Mouse (Mus musculus) midbrain, postnatal 0 days (tissue): Measurements from ENCODE around the gene Tpgs1. TPM values are rescaled to one million over a fixed set of nuclear protein-coding genes. Genes with fewer than 3 reads are reported as not detected.

Experiments
- ATAC-seq: fragments of 200-750 bp; cut with Nextera tagmentation; 2 replicates; pipeline ENCODE4 v1.8.0; 2017; ENCODE audit warnings: moderate number of reproducible peaks, mild to moderate bottlenecking, moderate TSS enrichment, moderate library complexity; ENCODE audit not compliant: low FRiP score
- DNase-seq: peaks from one replicate; pipeline ENCODE4 v3.0.0-alpha.2; 2015; ENCODE audit warnings: low spot score
- H3K27ac ChIP-seq: fragments of 300-500 bp; sonication (generic); 2 replicates; pipeline ENCODE4 v1.5.1; 2014; ENCODE audit warnings: low read depth, mild to moderate bottlenecking, low read length, mixed read lengths
- H3K27me3 ChIP-seq: fragments of 300-500 bp; sonication (generic); 2 replicates; pipeline ENCODE4 v1.6.1; 2014; ENCODE audit warnings: low read length, control low read depth, mixed read lengths; ENCODE audit not compliant: insufficient read depth
- H3K36me3 ChIP-seq: fragments of 300-500 bp; sonication (generic); 2 replicates; pipeline ENCODE4 v1.6.1; 2014; ENCODE audit warnings: low read length, control low read depth, mixed read lengths; ENCODE audit not compliant: insufficient read depth
- H3K4me1 ChIP-seq: fragments of 300-500 bp; sonication (generic); 2 replicates; pipeline ENCODE4 v1.6.1; 2014; ENCODE audit warnings: mild to moderate bottlenecking, control low read depth, antibody characterized with exemption, low read length, mixed read lengths; ENCODE audit not compliant: insufficient read depth
- H3K4me2 ChIP-seq: fragments of 300-500 bp; sonication (generic); 2 replicates; pipeline ENCODE4 v1.6.1; 2014; ENCODE audit warnings: low read depth, mild to moderate bottlenecking, low read length, mixed read lengths; ENCODE audit not compliant: poor library complexity, severe bottlenecking
- H3K4me3 ChIP-seq: fragments of 300-500 bp; sonication (generic); 2 replicates; pipeline ENCODE4 v1.5.1; 2014; ENCODE audit warnings: low read depth, mild to moderate bottlenecking, low read length, moderate library complexity
- H3K9ac ChIP-seq: fragments of 300-500 bp; sonication (generic); replicated peaks from 2 replicates; pipeline ENCODE4 v1.6.1; 2014; ENCODE audit warnings: mild to moderate bottlenecking, low read length, moderate library complexity, mixed read lengths; ENCODE audit not compliant: poor library complexity, severe bottlenecking
- H3K9me3 ChIP-seq: fragments of 300-500 bp; sonication (generic); 2 replicates; pipeline ENCODE4 v1.6.1; 2016; ENCODE audit warnings: low read length, control low read depth
- CTCF ChIP-seq: IDR thresholded peaks from 2 replicates; pipeline ENCODE4 v1.5.1; 2016; ENCODE audit warnings: antibody characterized with exemption, mild to moderate bottlenecking
- WGBS: fragments of 180-500 bp; shearing (Covaris S2); extraction: QIAGEN DNeasy Blood & Tissue Kit; methylation state at CpG from one replicate; pipeline ENCODE4 v1.1.7; 2014; 5-methylcytosine and 5-hydroxymethylcytosine counted together
- polyA plus RNA-seq: library from polyadenylated mRNA; unstranded; fragments of >200 nt; fragmentation: Nextera tagmentation; extraction: Ambion mirVana; gene quantifications from 2 replicates; pipeline ENCODE4 v1.2.1, GENCODE M21; 2015
- total RNA-seq: library from RNA; depleted of rRNA; stranded (reverse); fragments of >200 nt; gene quantifications from 2 replicates; pipeline ENCODE4 v1.2.3, GENCODE M21; 2014

Tpgs1 gene
- total and polyA plus RNA-seq, 2 experiments from 2014 or later: 80.9 to 139 TPM

DNA sequence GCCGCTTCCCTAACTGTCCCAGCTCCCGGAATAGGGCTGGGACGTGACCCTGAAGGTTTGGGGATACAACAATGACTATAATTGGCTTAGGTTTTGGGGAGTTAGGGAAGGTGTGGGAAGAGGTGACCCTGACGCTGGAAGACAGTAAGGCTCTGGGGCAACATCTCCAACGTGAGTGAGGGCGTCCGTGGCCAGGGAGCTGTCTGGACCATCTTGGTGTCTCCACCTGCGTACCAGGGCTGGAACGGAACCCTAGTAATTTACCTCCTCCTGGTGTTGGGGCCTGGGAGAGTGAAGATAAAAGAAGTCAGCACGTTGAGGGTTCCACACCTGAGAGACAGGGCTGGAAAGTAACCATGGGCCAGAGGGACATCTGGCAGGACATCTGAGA, 35.8 kb downstream of the Tpgs1 start:
- WGBS: 6% methylated on average over 10 of the region's 10 CpGs
- no peak for ATAC-seq
- Histone ChIP-seq H3K27me3 (no peaks in the 10 kb centered on the region), H3K4me3 (peak overlapping the region; percentile 54), H3K4me1 (peaks cover 11% of the 10 kb centered on the region; the same call in 1 of the 2 replicates), H3K9me3 (no peaks in the 10 kb centered on the region), H3K9ac (peak overlapping the region; percentile 75), H3K27ac (peak overlapping the region; percentile 82), H3K4me2 (peak overlapping the region; percentile 89), H3K36me3 (peaks cover 18% of the 10 kb centered on the region)
- no peak for TF ChIP-seq CTCF
- no peak for DNase-seq

DNA sequence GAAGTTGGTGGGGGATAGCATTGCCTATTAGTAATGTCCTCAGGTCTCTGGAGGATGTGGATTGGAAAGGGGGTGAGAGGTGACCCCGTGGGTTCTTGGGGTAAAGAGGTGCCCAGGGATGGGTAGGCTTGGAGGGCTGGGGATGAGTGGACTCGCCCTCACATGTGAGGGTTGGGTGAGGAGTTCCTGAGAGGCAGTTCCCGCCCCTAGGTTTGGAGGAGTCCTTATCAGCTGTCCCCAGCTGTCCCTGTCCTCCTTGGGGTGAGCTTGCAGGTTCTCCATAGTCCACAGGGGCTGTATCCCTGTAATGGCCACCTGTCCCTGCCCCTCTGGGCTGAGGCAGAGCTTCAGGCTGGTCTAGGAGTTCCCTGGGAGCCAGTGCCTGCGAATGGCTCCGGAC, 36.8 kb downstream of the Tpgs1 start:
- 86% methylated on average over 5 of the region's 5 CpGs for WGBS
- no peak for ATAC-seq

DNA sequence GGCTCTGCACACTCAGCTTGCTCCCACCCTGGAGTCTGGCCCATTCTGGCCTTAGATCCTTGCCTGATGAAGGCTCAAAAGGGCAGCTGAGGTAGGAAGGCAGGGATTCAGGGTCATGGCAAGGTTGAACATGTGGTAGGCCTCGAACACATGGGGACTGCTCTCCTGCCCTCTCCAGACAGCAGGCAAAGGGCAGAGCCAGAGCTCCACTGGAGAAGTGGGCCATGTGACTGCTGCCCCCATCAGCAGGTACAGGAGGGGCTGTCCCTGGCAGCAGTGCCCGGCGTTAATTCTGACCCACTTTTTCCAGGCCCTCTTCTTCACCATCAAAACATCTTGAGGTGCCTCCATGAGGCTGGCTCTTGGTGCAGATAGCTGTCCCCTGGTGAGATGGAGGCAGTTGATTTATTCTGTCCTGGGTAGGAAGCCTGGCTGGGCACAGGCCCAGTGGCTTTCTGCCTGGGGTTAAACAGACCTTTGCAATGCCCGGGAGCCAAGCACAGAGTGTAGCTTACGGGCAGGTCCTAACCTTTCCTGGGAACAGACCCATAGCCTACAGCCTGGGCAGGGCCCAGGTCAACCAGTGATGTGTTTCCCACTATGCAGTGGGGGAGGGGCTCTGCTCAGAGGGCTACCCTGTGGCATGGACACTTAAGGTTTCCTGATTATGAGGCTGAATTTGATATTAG, 37.4 kb downstream of the Tpgs1 start:
- peak overlapping the region; percentile 89 for H3K4me2 ChIP-seq
- peaks cover 11% of the 10 kb centered on the region; the same call in 1 of the 2 replicates for H3K4me1 ChIP-seq
- no peak for DNase-seq
- no peak overlapping the region for H3K27ac ChIP-seq
- peak overlapping the region; percentile 34 for H3K9ac ChIP-seq
- no peak for ATAC-seq
- H3K36me3 ChIP-seq: peaks cover 34% of the 10 kb centered on the region
- WGBS: 83% methylated on average over 5 of the region's 5 CpGs
- no peaks in the 10 kb centered on the region for H3K27me3 ChIP-seq
- H3K9me3 ChIP-seq: no peaks in the 10 kb centered on the region
- H3K4me3 ChIP-seq: peak overlapping the region; percentile 54
- TF ChIP-seq CTCF: no peak

More for the DNA sequence above, 36.8 kb downstream of the Tpgs1 start:
- no peaks in the 10 kb centered on the region for H3K9me3 ChIP-seq
- H3K4me3 ChIP-seq: peak overlapping the region; percentile 54
- no peak for DNase-seq
- peaks cover 11% of the 10 kb centered on the region; the same call in 1 of the 2 replicates for H3K4me1 ChIP-seq
- no peak for TF ChIP-seq CTCF
- H3K9ac ChIP-seq: peak overlapping the region; percentile 75; the same call in 1 of the 2 replicates
- no peak overlapping the region for H3K27ac ChIP-seq
- H3K27me3 ChIP-seq: no peaks in the 10 kb centered on the region
- H3K36me3 ChIP-seq: peaks cover 28% of the 10 kb centered on the region
- H3K4me2 ChIP-seq: peak overlapping the region; percentile 89

DNA sequence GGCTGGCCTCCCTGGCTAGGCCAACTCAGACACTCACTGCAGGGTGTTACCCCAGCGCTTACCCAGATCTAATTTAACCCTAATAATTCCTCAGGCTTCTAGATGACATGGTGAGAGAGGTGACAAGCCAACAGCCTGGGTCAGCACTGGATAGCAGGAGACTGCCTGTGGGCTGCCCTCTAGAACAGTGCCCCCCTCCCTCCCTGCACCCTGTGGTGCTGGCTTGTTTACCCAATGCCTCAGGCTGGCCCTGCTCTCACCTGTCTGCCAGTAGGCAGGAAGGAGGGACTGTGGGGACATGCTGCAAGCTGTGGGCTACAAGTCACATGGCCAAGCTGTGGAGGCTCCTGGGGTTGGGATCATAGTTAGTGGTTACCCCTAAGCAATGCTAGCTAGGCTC, 38.0 kb downstream of the Tpgs1 start:
- Histone ChIP-seq H3K4me3 (peak overlapping the region; percentile 54; the same call in 1 of the 2 replicates), H3K9ac (no peak overlapping the region), H3K4me1 (peaks cover 11% of the 10 kb centered on the region; the same call in 1 of the 2 replicates), H3K36me3 (peaks cover 37% of the 10 kb centered on the region), H3K9me3 (no peaks in the 10 kb centered on the region), H3K27me3 (no peaks in the 10 kb centered on the region), H3K27ac (no peak overlapping the region), H3K4me2 (peak overlapping the region; percentile 89; the same call in 1 of the 2 replicates)
- no peak for ATAC-seq
- WGBS: 89% methylated on average over 1 of the region's 1 CpGs
- no peak for DNase-seq
- TF ChIP-seq CTCF: no peak

DNA sequence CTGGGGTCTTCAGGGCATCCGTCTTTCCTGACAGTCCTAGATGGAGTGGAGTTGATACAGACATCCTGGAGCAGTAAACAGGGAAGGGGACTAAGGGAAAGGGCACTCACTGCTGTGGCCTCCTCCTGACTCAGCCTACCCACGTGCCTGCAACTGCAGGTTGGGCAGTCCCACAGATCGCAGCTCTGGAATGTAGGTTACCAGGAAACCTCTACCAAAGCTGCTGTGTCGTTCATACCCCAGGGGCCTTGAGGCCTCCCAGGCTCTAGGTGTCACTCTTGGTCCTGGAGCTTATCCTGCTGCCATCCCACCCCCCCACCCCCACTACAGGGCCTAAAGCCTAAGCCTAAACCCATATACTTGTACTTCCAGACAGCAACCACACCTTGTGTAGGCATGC, 38.6 kb downstream of the Tpgs1 start:
- ATAC-seq (no peak), DNase-seq (no peak)
- H3K9me3 ChIP-seq: no peaks in the 10 kb centered on the region
- H3K4me2 ChIP-seq: no peak overlapping the region
- H3K36me3 ChIP-seq: peaks cover 37% of the 10 kb centered on the region
- H3K9ac ChIP-seq: no peak overlapping the region
- no peak for TF ChIP-seq CTCF
- 65% methylated on average over 4 of the region's 4 CpGs for WGBS
- H3K4me1 ChIP-seq: peaks cover 11% of the 10 kb centered on the region; the same call in 1 of the 2 replicates
- no peaks in the 10 kb centered on the region for H3K27me3 ChIP-seq
- no peak overlapping the region for H3K4me3 ChIP-seq
- H3K27ac ChIP-seq: no peak overlapping the region

DNA sequence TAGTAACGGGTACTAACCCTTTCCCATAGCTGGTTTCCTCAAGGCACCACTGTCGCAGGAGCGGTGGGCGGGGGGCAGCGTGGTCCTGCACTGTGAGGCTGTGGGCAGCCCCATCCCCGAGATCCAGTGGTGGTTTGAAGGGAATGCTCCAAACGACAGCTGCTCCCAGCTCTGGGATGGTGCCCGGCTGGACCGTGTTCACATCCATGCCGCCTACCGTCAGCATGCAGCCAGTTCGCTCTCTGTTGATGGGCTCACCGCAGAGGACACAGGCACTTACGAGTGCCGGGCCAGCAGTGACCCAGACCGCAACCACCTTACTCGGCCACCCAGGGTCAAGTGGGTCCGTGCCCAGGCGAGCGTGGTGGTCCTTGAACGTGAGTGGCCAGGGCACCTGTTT, 39.5 kb downstream of the Tpgs1 start:
- no peak for TF ChIP-seq CTCF
- no peak for DNase-seq
- 95% methylated on average over 21 of the region's 21 CpGs for WGBS
- ATAC-seq: no peak
- Histone ChIP-seq H3K4me1 (peaks cover 11% of the 10 kb centered on the region; the same call in 1 of the 2 replicates), H3K9ac (no peak overlapping the region), H3K27ac (no peak overlapping the region), H3K36me3 (peaks cover 37% of the 10 kb centered on the region), H3K4me3 (no peak overlapping the region), H3K9me3 (no peaks in the 10 kb centered on the region), H3K4me2 (peak overlapping the region; percentile 18; the same call in 1 of the 2 replicates), H3K27me3 (no peaks in the 10 kb centered on the region)
